Mouse (Mus musculus) neural tube, embryonic 14.5 days (tissue): ENCODE data around the gene Llcfc1. TPM values are rescaled to one million over a fixed set of nuclear protein-coding genes. Genes with fewer than 3 reads are reported as not detected.

ENCODE experiments used
- ATAC-seq: fragments of 200-750 bp; cut with Nextera tagmentation; 2 replicates; pipeline ENCODE4 v1.8.0; 2017; ENCODE audit warnings: low read depth, mild to moderate bottlenecking, moderate TSS enrichment, moderate library complexity
- H3K27ac ChIP-seq: fragments of 300-500 bp; sonication (generic); 2 replicates; pipeline ENCODE4 v1.5.1; 2014; ENCODE audit warnings: low read depth, mild to moderate bottlenecking, control low read depth, low read length, moderate library complexity, mixed read lengths
- H3K27me3 ChIP-seq: fragments of 300-500 bp; sonication (generic); 2 replicates; pipeline ENCODE4 v1.6.1; 2014; ENCODE audit warnings: low read length; ENCODE audit not compliant: control insufficient read depth, insufficient read depth
- H3K36me3 ChIP-seq: fragments of 300-500 bp; sonication (generic); 2 replicates; pipeline ENCODE4 v1.6.1; 2014; ENCODE audit warnings: low read length, mixed read lengths; ENCODE audit not compliant: control insufficient read depth, insufficient read depth
- H3K4me1 ChIP-seq: fragments of 300-500 bp; sonication (generic); 2 replicates; pipeline ENCODE4 v1.6.1; 2014; ENCODE audit warnings: low read length; ENCODE audit not compliant: control insufficient read depth, insufficient read depth
- H3K4me2 ChIP-seq: fragments of 300-500 bp; sonication (generic); 2 replicates; pipeline ENCODE4 v1.6.1; 2014; ENCODE audit warnings: mild to moderate bottlenecking, low read depth, low read length, control low read depth
- H3K4me3 ChIP-seq: fragments of 300-500 bp; sonication (generic); 2 replicates; pipeline ENCODE4 v1.5.1; 2014; ENCODE audit warnings: low read depth, low read length, control low read depth, mixed read lengths
- H3K9ac ChIP-seq: fragments of 300-500 bp; sonication (generic); replicated peaks from 2 replicates; pipeline ENCODE4 v1.6.1; 2014; ENCODE audit warnings: low read depth, mild to moderate bottlenecking, control low read depth, low read length, mixed read lengths
- H3K9me3 ChIP-seq: fragments of 300-500 bp; sonication (generic); 2 replicates; pipeline ENCODE4 v1.6.1; 2016; ENCODE audit warnings: low read length; ENCODE audit not compliant: control insufficient read depth
- WGBS: fragments of 180-500 bp; shearing (Covaris S2); extraction: QIAGEN DNeasy Blood & Tissue Kit; methylation state at CpG from one replicate; pipeline ENCODE4 v1.1.7; 2014; 5-methylcytosine and 5-hydroxymethylcytosine counted together
- polyA plus RNA-seq: library from polyadenylated mRNA; unstranded; fragments of >200 nt; fragmentation: Nextera tagmentation; extraction: Ambion mirVana; gene quantifications from 2 replicates; pipeline ENCODE4 v1.2.1, GENCODE M21; 2014

Gene Llcfc1
- polyA plus RNA-seq, 1 experiment from 2014 or later = not detected

- no peak overlapping the region for H3K4me3 ChIP-seq
- WGBS = 67% methylated on average over 3 of the region's 3 CpGs
Observed at GRCm38 (mm10) chr6:41685596-41685995, 1.4 kb downstream of the Llcfc1 start.

GRCm38 (mm10) chr6:41692200-41692599 lies 8.0 kb downstream of the Llcfc1 start:
- H3K4me1 ChIP-seq = no peaks in the 10 kb centered on the region
- no peak for ATAC-seq
- H3K9ac ChIP-seq = no peak overlapping the region

More at GRCm38 (mm10) chr6:41685596-41685995, 1.4 kb downstream of the Llcfc1 start:
- Histone ChIP-seq H3K4me1 (no peaks in the 10 kb centered on the region), H3K4me2 (no peak overlapping the region), H3K36me3 (no peaks in the 10 kb centered on the region), H3K9ac (no peak overlapping the region), H3K27ac (no peak overlapping the region), H3K27me3 (no peaks in the 10 kb centered on the region), H3K9me3 (no peaks in the 10 kb centered on the region)
- no peak for ATAC-seq

GRCm38 (mm10) chr6:41694407-41694806 lies 10.2 kb downstream of the Llcfc1 start:
- no peak overlapping the region for H3K4me3 ChIP-seq
- H3K36me3 ChIP-seq = no peaks in the 10 kb centered on the region
- 91% methylated on average over 1 of the region's 1 CpGs for WGBS
- no peak overlapping the region for H3K4me2 ChIP-seq
- no peak overlapping the region for H3K27ac ChIP-seq
- no peak for ATAC-seq
- no peaks in the 10 kb centered on the region for H3K9me3 ChIP-seq
- no peak overlapping the region for H3K9ac ChIP-seq
- H3K27me3 ChIP-seq = no peaks in the 10 kb centered on the region
- no peaks in the 10 kb centered on the region for H3K4me1 ChIP-seq

More at GRCm38 (mm10) chr6:41692200-41692599, 8.0 kb downstream of the Llcfc1 start:
- Histone ChIP-seq H3K4me2 (no peak overlapping the region), H3K9me3 (no peaks in the 10 kb centered on the region), H3K36me3 (no peaks in the 10 kb centered on the region), H3K4me3 (no peak overlapping the region), H3K27me3 (no peaks in the 10 kb centered on the region), H3K27ac (no peak overlapping the region)

- Histone ChIP-seq H3K4me1 (no peaks in the 10 kb centered on the region), H3K36me3 (no peaks in the 10 kb centered on the region), H3K4me2 (no peak overlapping the region), H3K9me3 (no peaks in the 10 kb centered on the region), H3K27ac (no peak overlapping the region), H3K9ac (no peak overlapping the region), H3K4me3 (no peak overlapping the region), H3K27me3 (no peaks in the 10 kb centered on the region)
- no peak for ATAC-seq
- WGBS = 84% methylated on average over 1 of the region's 1 CpGs
Observed at GRCm38 (mm10) chr6:41701245-41701644, 17.0 kb downstream of the Llcfc1 start.

- H3K36me3 ChIP-seq = no peaks in the 10 kb centered on the region
- no peak overlapping the region for H3K27ac ChIP-seq
- H3K9me3 ChIP-seq = no peaks in the 10 kb centered on the region
- H3K4me2 ChIP-seq = no peak overlapping the region
- 81% methylated on average over 2 of the region's 2 CpGs for WGBS
- ATAC-seq = no peak
- H3K4me3 ChIP-seq = no peak overlapping the region
- H3K9ac ChIP-seq = no peak overlapping the region
- H3K27me3 ChIP-seq = no peaks in the 10 kb centered on the region
- H3K4me1 ChIP-seq = no peaks in the 10 kb centered on the region
Observed at GRCm38 (mm10) chr6:41702928-41703327, 18.7 kb downstream of the Llcfc1 start.

- H3K27me3 ChIP-seq = no peaks in the 10 kb centered on the region
- H3K4me2 ChIP-seq = no peak within 1 kb of the TSS
- H3K9ac ChIP-seq = no peak within 1 kb of the TSS
- 64% methylated on average over 1 of the region's 1 CpGs for WGBS
- H3K36me3 ChIP-seq = no peaks in the 10 kb centered on the region
- H3K4me1 ChIP-seq = no peaks in the 10 kb centered on the region
- no peak within 1 kb of the TSS for H3K4me3 ChIP-seq
- ATAC-seq = no peak
- H3K27ac ChIP-seq = no peak within 1 kb of the TSS
- H3K9me3 ChIP-seq = no peaks in the 10 kb centered on the region
Observed at GRCm38 (mm10) chr6:41704123-41704522, 19.9 kb downstream of the Llcfc1 start, which contains the start of gene Kel. Gene Kel, minus strand, starts transcription at chr6:41704339.

GRCm38 (mm10) chr6:41706275-41706674 lies 22.0 kb downstream of the Llcfc1 start:
- Histone ChIP-seq H3K4me3 (no peak overlapping the region), H3K27ac (no peak overlapping the region), H3K36me3 (no peaks in the 10 kb centered on the region), H3K27me3 (no peaks in the 10 kb centered on the region), H3K9me3 (no peaks in the 10 kb centered on the region), H3K4me1 (no peaks in the 10 kb centered on the region), H3K4me2 (no peak overlapping the region), H3K9ac (no peak overlapping the region)
- WGBS = 94% methylated on average over 7 of the region's 7 CpGs
- ATAC-seq = no peak

GRCm38 (mm10) chr6:41710281-41710680 lies 26.1 kb downstream of the Llcfc1 start:
- Histone ChIP-seq H3K4me3 (no peak overlapping the region), H3K36me3 (no peaks in the 10 kb centered on the region), H3K9ac (no peak overlapping the region), H3K9me3 (no peaks in the 10 kb centered on the region), H3K4me1 (no peaks in the 10 kb centered on the region), H3K27ac (no peak overlapping the region), H3K4me2 (no peak overlapping the region), H3K27me3 (no peaks in the 10 kb centered on the region)
- 92% methylated on average over 1 of the region's 1 CpGs for WGBS
- ATAC-seq = no peak

GRCm38 (mm10) chr6:41721430-41721829 lies 37.2 kb downstream of the Llcfc1 start:
- Histone ChIP-seq H3K27me3 (no peaks in the 10 kb centered on the region), H3K4me2 (no peak overlapping the region), H3K27ac (no peak overlapping the region), H3K4me3 (no peak overlapping the region), H3K9me3 (no peaks in the 10 kb centered on the region), H3K4me1 (no peaks in the 10 kb centered on the region), H3K36me3 (no peaks in the 10 kb centered on the region), H3K9ac (no peak overlapping the region)
- WGBS = 88% methylated on average over 2 of the region's 2 CpGs
- ATAC-seq = no peak
